Mouse (Mus musculus) CH12.LX (cell line): ENCODE measurements around the gene Aqp5. TPM values are rescaled to one million over a fixed set of nuclear protein-coding genes. Genes with fewer than 3 reads are reported as not detected.

Experiments
- DNase-seq: peaks from one replicate; pipeline ENCODE4 v3.0.0-alpha.2; 2013; ENCODE audit errors: extremely low read depth
- H3K27ac ChIP-seq: 2 replicates; pipeline ENCODE4 v1.5.1; 2012; ENCODE audit warnings: low read depth, mild to moderate bottlenecking, control low read depth, moderate library complexity; ENCODE audit not compliant: insufficient read depth
- H3K27me3 ChIP-seq: replicated peaks from 2 replicates; pipeline ENCODE3; 2012; ENCODE audit warnings: inconsistent platforms
- H3K36me3 ChIP-seq, 2 experiments: replicated peaks in 1 of 2; 2 replicates each; pipeline versions ENCODE3 to v1.6.1; 2012; ENCODE audit warnings: inconsistent platforms in 1 of 2, low read length in 1 of 2, mild to moderate bottlenecking in 1 of 2, mixed read lengths in 1 of 2, moderate library complexity in 1 of 2; ENCODE audit not compliant: control insufficient read depth in 1 of 2, insufficient read depth in 1 of 2
- H3K4me1 ChIP-seq, 2 experiments: 2 replicates each; pipeline ENCODE4 v1.6.1; 2012; ENCODE audit warnings: inconsistent platforms in 1 of 2, moderate library complexity in 1 of 2; ENCODE audit not compliant: insufficient read depth in 2 of 2, control insufficient read depth in 1 of 2
- H3K4me2 ChIP-seq: 2 replicates; pipeline ENCODE4 v1.6.1; 2012; ENCODE audit warnings: low read depth, mild to moderate bottlenecking, control low read depth; ENCODE audit not compliant: poor library complexity, insufficient read depth, severe bottlenecking
- H3K4me3 ChIP-seq, 3 experiments: fragments of 150-350 bp in 1 of 3; sonication (generic) in 1 of 3; replicated peaks in 1 of 3; 2 replicates each; pipeline versions ENCODE3 to v1.5.1; 2011 to 2012; ENCODE audit warnings: low read depth in 2 of 3, low read length in 2 of 3, mild to moderate bottlenecking in 2 of 3, moderate library complexity in 2 of 3, control low read depth in 1 of 3, improper control_type of control experiment in 1 of 3, inconsistent platforms in 1 of 3, mixed read lengths in 1 of 3; ENCODE audit not compliant: poor library complexity in 1 of 3
- H3K79me2 ChIP-seq: replicated peaks from 2 replicates; pipeline ENCODE4 v1.6.1; 2012; ENCODE audit warnings: mild to moderate bottlenecking, moderate library complexity; ENCODE audit not compliant: control insufficient read depth, poor library complexity, insufficient read depth, severe bottlenecking; ENCODE audit errors: extremely low read depth
- H3K9ac ChIP-seq: 2 replicates; pipeline ENCODE4 v1.6.1; 2012; ENCODE audit warnings: low read depth, mild to moderate bottlenecking, control low read depth, moderate library complexity; ENCODE audit not compliant: insufficient read depth
- H3K9me3 ChIP-seq: replicated peaks from 2 replicates; pipeline ENCODE3; 2012; ENCODE audit warnings: low read length, inconsistent platforms, mixed read lengths
- CHD1 ChIP-seq: IDR thresholded peaks from 2 replicates; pipeline ENCODE4 v1.6.1; 2012; ENCODE audit warnings: low read depth, low read length, improper control_type of control experiment, inconsistent platforms
- CHD2 ChIP-seq: IDR thresholded peaks from 2 replicates; pipeline ENCODE4 v1.6.1; 2011; ENCODE audit warnings: low read length, improper control_type of control experiment
- CTCF ChIP-seq, 2 experiments: IDR thresholded peaks in 1 of 2; conservative IDR thresholded peaks in 1 of 2; 2 replicates each; pipeline ENCODE4 v1.5.1; 2011 to 2012; ENCODE audit warnings: low read depth in 2 of 2, low read length in 2 of 2, improper control_type of control experiment in 1 of 2, inconsistent platforms in 1 of 2, mild to moderate bottlenecking in 1 of 2, moderate library complexity in 1 of 2
- E2F4 ChIP-seq: IDR thresholded peaks from 2 replicates; pipeline ENCODE4 v1.6.1; 2011; ENCODE audit warnings: low read depth, low read length, improper control_type of control experiment; ENCODE audit not compliant: insufficient replicate concordance
- GABPA ChIP-seq: IDR thresholded peaks from 2 replicates; pipeline ENCODE4 v1.6.1; 2012; ENCODE audit warnings: low read depth, low read length, improper control_type of control experiment, inconsistent platforms; ENCODE audit not compliant: insufficient replicate concordance
- HCFC1 ChIP-seq: IDR thresholded peaks from 2 replicates; pipeline ENCODE4 v1.6.1; 2012; ENCODE audit warnings: low read depth, mild to moderate bottlenecking, inconsistent platforms, low read length, improper control_type of control experiment
- IRF4 ChIP-seq: IDR thresholded peaks from 2 replicates; pipeline ENCODE4 v1.6.1; 2014; ENCODE audit warnings: low read depth, mild to moderate bottlenecking, inconsistent platforms, low read length, improper control_type of control experiment
- JUN ChIP-seq: IDR thresholded peaks from 2 replicates; pipeline ENCODE4 v1.6.1; 2011; ENCODE audit warnings: low read depth, mild to moderate bottlenecking, low read length, improper control_type of control experiment, moderate library complexity; ENCODE audit not compliant: insufficient read depth
- JUND ChIP-seq: conservative IDR thresholded peaks from 2 replicates; pipeline ENCODE4 v1.6.1; 2011; ENCODE audit warnings: low read depth, low read length, improper control_type of control experiment
- KAT2A ChIP-seq: IDR thresholded peaks from 2 replicates; pipeline ENCODE4 v1.6.1; 2012; ENCODE audit warnings: low read length, improper control_type of control experiment, inconsistent platforms; ENCODE audit not compliant: insufficient replicate concordance
- MAFK ChIP-seq: IDR thresholded peaks from 2 replicates; pipeline ENCODE4 v1.6.1; 2011; ENCODE audit warnings: low read length, improper control_type of control experiment; ENCODE audit not compliant: insufficient replicate concordance
- MAX ChIP-seq: IDR thresholded peaks from 2 replicates; pipeline ENCODE4 v1.6.1; 2011; ENCODE audit warnings: low read length, improper control_type of control experiment
- MAZ ChIP-seq: IDR thresholded peaks from 2 replicates; pipeline ENCODE4 v1.6.1; 2012; ENCODE audit warnings: low read depth, mild to moderate bottlenecking, inconsistent platforms, low read length, improper control_type of control experiment, moderate library complexity
- MEF2A ChIP-seq: IDR thresholded peaks from 2 replicates; pipeline ENCODE4 v1.6.1; 2014; ENCODE audit warnings: low read depth, mild to moderate bottlenecking, inconsistent platforms, low read length, improper control_type of control experiment, borderline replicate concordance
- MXI1 ChIP-seq: IDR thresholded peaks from 2 replicates; pipeline ENCODE4 v1.6.1; 2011; ENCODE audit warnings: mild to moderate bottlenecking, low read depth, low read length, improper control_type of control experiment
- MYC ChIP-seq: IDR thresholded peaks from 2 replicates; pipeline ENCODE4 v1.6.1; 2011; ENCODE audit warnings: low read depth, mild to moderate bottlenecking, improper control_type of control experiment, low read length
- NELFE ChIP-seq: IDR thresholded peaks from 2 replicates; pipeline ENCODE4 v1.6.1; 2011; ENCODE audit warnings: low read depth, low read length, improper control_type of control experiment
- PAX5 ChIP-seq: IDR thresholded peaks from 2 replicates; pipeline ENCODE4 v1.6.1; 2012; ENCODE audit warnings: low read length, inconsistent platforms, mixed read lengths
- POLR2A ChIP-seq: IDR thresholded peaks from 2 replicates; pipeline ENCODE4 v1.6.1; 2011; ENCODE audit warnings: low read depth, mild to moderate bottlenecking, improper control_type of control experiment, low read length
- POLR2AphosphoS2 ChIP-seq: IDR thresholded peaks from 2 replicates; pipeline ENCODE4 v1.6.1; 2011; ENCODE audit warnings: low read depth, low read length, improper control_type of control experiment
- RAD21 ChIP-seq: IDR thresholded peaks from 2 replicates; pipeline ENCODE4 v1.6.1; 2011; ENCODE audit warnings: low read depth, mild to moderate bottlenecking, low read length, improper control_type of control experiment, moderate library complexity
- RCOR1 ChIP-seq: conservative IDR thresholded peaks from 2 replicates; pipeline ENCODE4 v1.6.1; 2012; ENCODE audit warnings: low read depth, mild to moderate bottlenecking, inconsistent platforms, low read length, improper control_type of control experiment
- SIN3A ChIP-seq: IDR thresholded peaks from 2 replicates; pipeline ENCODE4 v1.6.1; 2012; ENCODE audit warnings: low read length, improper control_type of control experiment, inconsistent platforms
- SMC3 ChIP-seq: IDR thresholded peaks from 2 replicates; pipeline ENCODE4 v1.6.1; 2011; ENCODE audit warnings: low read depth, low read length, improper control_type of control experiment
- TBP ChIP-seq: conservative IDR thresholded peaks from 2 replicates; pipeline ENCODE4 v1.6.1; 2011; ENCODE audit warnings: low read depth, low read length, improper control_type of control experiment
- TCF12 ChIP-seq: IDR thresholded peaks from 2 replicates; pipeline ENCODE4 v1.6.1; 2014; ENCODE audit warnings: low read depth, mild to moderate bottlenecking, inconsistent platforms, low read length, improper control_type of control experiment
- UBTF ChIP-seq: IDR thresholded peaks from 2 replicates; pipeline ENCODE4 v1.6.1; 2012; ENCODE audit warnings: low read depth, mild to moderate bottlenecking, inconsistent platforms, low read length, improper control_type of control experiment, moderate library complexity
- USF1 ChIP-seq: IDR thresholded peaks from 2 replicates; pipeline ENCODE4 v1.6.1; 2014; ENCODE audit warnings: low read depth, mild to moderate bottlenecking, inconsistent platforms, low read length, improper control_type of control experiment
- ZC3H11A ChIP-seq: IDR thresholded peaks from 2 replicates; pipeline ENCODE4 v1.6.1; 2012; ENCODE audit warnings: low read depth, mild to moderate bottlenecking, inconsistent platforms, low read length, improper control_type of control experiment
- ZMIZ1 ChIP-seq: IDR thresholded peaks from 2 replicates; pipeline ENCODE4 v1.6.1; 2012; ENCODE audit warnings: low read depth, mild to moderate bottlenecking, inconsistent platforms, low read length, improper control_type of control experiment
- dilution Hi-C: fragments of 300-500 bp; cut with MboI; formaldehyde crosslinking; loops from 2 replicates; pipeline ENCODE4 v1.14.3; 2020; ENCODE audit warnings: low sequenced_read_pairs; ENCODE audit not compliant: extremely low pct_unique_long_range_greater_than_20kb, extremely low pct_ligation_motif_present
- in situ Hi-C: fragments of 300-500 bp; cut with MboI; formaldehyde crosslinking; loops from 3 replicates; pipeline ENCODE4 v1.14.3; 2019; ENCODE audit warnings: low sequenced_read_pairs, low pct_ligation_motif_present, low pct_unique_long_range_greater_than_20kb, mixed read lengths
- polyA plus RNA-seq: library from polyadenylated mRNA; unstranded; fragments of >175 nt; gene quantifications from 2 replicates; pipeline ENCODE4 v1.2.1, GENCODE M21; 2012; ENCODE audit warnings: low read depth; ENCODE audit not compliant: insufficient read length
- total RNA-seq, 2 experiments: library from RNA; depleted of rRNA; stranded (reverse); fragments of 300-350 nt in 1 of 2; fragments of >200 nt in 1 of 2; gene quantifications; 2 replicates each; pipeline ENCODE4 v1.2.3; 2012 to 2014

Gene Aqp5
- total and polyA plus RNA-seq, 3 experiments: not detected

- Histone ChIP-seq H3K36me3 (no peaks in the 10 kb centered on the region), H3K9me3 (peaks cover 2% of the 10 kb centered on the region), H3K27me3 (peaks cover 87% of the 10 kb centered on the region), H3K27ac (no peak overlapping the region), H3K9ac (no peak overlapping the region), H3K4me2 (peak overlapping the region; percentile 23), H3K79me2 (no peaks in the 10 kb centered on the region), H3K4me1 (peaks cover 0 to 14% of the 10 kb centered on the region in 2 experiments; a peak in 2 of 4 replicates), H3K4me3 (no peak overlapping the region)
- TF ChIP-seq MAX (no peak), PAX5 (no peak), CHD2 (no peak), KAT2A (no peak), MAZ (no peak), HCFC1 (no peak), JUN (no peak), UBTF (no peak), MYC (no peak), SMC3 (peak; percentile 89), POLR2A (no peak), CHD1 (no peak), CTCF (conservative IDR thresholded peaks at IDR 0.05 in 1 of 2, IDR thresholded peaks at IDR 0.05 in 1 of 2; ENCODE audit: low read depth in 2 of 2, low read length in 2 of 2) (peak; percentile 86 to 97), NELFE (peak; percentile 22; the same call in 1 of the 2 replicates), E2F4 (no peak), TBP (no peak), JUND (no peak), IRF4 (peak; percentile 20; the same call in 1 of the 2 replicates), RAD21 (peak; percentile 91), GABPA (no peak), POLR2AphosphoS2 (no peak), MAFK (no peak), TCF12 (0 out of 2 replicates have a peak, but pooled peaks have one; percentile 21), SIN3A (peak; percentile 42; the same call in 1 of the 2 replicates), MEF2A (no peak), RCOR1 (no peak), ZC3H11A (peak; percentile 61), USF1 (no peak), ZMIZ1 (no peak), MXI1 (peak; percentile 21; the same call in 1 of the 2 replicates)
- dilution Hi-C loops (no loop called here), in situ Hi-C loops (loop anchor here (5.0 kb wide), 2 partner anchors 71 to 99 kb away; no protein-coding TSS in a partner anchor)
- peak; percentile 93 for DNase-seq
Measured at GRCm38 (mm10) chr15:99596056-99596687, 5.6 kb downstream of the Aqp5 start.
